Mouse (Mus musculus) brain, embryonic 14.5 days (tissue): ENCODE data around the gene Prss43.

Experiments
- CTCF ChIP-seq: fragments of 200-500 bp; IDR thresholded peaks from 2 replicates; pipeline ENCODE4 v1.5.1; 2012; ENCODE audit warnings: inconsistent platforms, mild to moderate bottlenecking, moderate library complexity, borderline replicate concordance; ENCODE audit not compliant: insufficient read depth, insufficient read length; ENCODE audit errors: extremely low read depth
- POLR2A ChIP-seq: fragments of 200-500 bp; IDR thresholded peaks from 2 replicates; pipeline ENCODE4 v1.6.1; 2012; ENCODE audit warnings: mild to moderate bottlenecking, inconsistent platforms, borderline replicate concordance; ENCODE audit not compliant: poor library complexity, insufficient read depth, insufficient read length, severe bottlenecking; ENCODE audit errors: extremely low read depth

GRCm38 (mm10) chr9:110797866-110798265, 28.6 kb upstream of the Prss43 start, which contains the start of gene Prss42:
- TF ChIP-seq POLR2A (no peak), CTCF (no peak)
